Comparison of ENCODE assay signal across 1 mouse cellular context in genomic region chr1:152795688-152796255, GRCm38 (mm10).
TF ChIP-seq lines count a peak whose summit lies in the region.

No protein-coding gene starts in this region.

TF ChIP-seq in ES-E14, 5 proteins besides CTCF, POLR2A, EP300 and RAD21:
- TF ChIP-seq MAFK (IDR thresholded peaks at IDR 0.05; ENCODE audit: insufficient read depth, low read depth, low read length) (no peak), ZC3H11A (IDR thresholded peaks at IDR 0.05; ENCODE audit: borderline replicate concordance, low read depth, low read length) (no peak)
TF ChIP-seq in ES-E14: peak in this region for 0.
